Mouse (Mus musculus): ENCODE measurements around the gene Rsl24d1. TPM values are rescaled to one million over a fixed set of nuclear protein-coding genes. Genes with fewer than 3 reads are reported as not detected.
A peak's percentile ranks its signal among the peaks of the same experiment; 100 is the strongest.
"Not testable (repeated sequence)": the region's sequence is repeated elsewhere in the genome, so short reads cannot be mapped to it uniquely, and the experiment has no call there.

The Rsl24d1 gene
- total RNA-seq (2021) = 10 to 100 TPM; 53.3 to 61.1 TPM
- polyA plus RNA-seq (2012; rRNA removed) = 4.7 and 6.6 TPM in 2 replicates
- long read RNA-seq, transcript Rsl24d1-201 (6 exons, 1,543 nt) = major isoform, 34 of 36 reads
- long read RNA-seq, partial matches to known transcripts = 2 of 36 reads
- long read RNA-seq, other reads (novel, unspliced or antisense) = 0 of 36 reads

- peak; percentile 92 for DNase-seq
Observed at GRCm38 (mm10) chr9:73112919-73113906, at the start of gene Rsl24d1. Gene Rsl24d1, plus strand, starts transcription at chr9:73113426.

- peak; percentile 68 for DNase-seq
Observed at GRCm38 (mm10) chr9:73063621-73064290, 49.5 kb upstream of the Rsl24d1 start.

GRCm38 (mm10) chr9:73067086-73067485 is 46.1 kb upstream of the Rsl24d1 start:
- no peak for DNase-seq

- no peak for DNase-seq
Observed at GRCm38 (mm10) chr9:73068230-73068679, 45.0 kb upstream of the Rsl24d1 start.

GRCm38 (mm10) chr9:73068688-73069087 is 44.5 kb upstream of the Rsl24d1 start:
- DNase-seq = no peak

- DNase-seq = no peak
Observed at GRCm38 (mm10) chr9:73070971-73071659, 42.1 kb upstream of the Rsl24d1 start.

GRCm38 (mm10) chr9:73072426-73072825 is 40.8 kb upstream of the Rsl24d1 start:
- DNase-seq = no peak

- no peak for DNase-seq
Observed at GRCm38 (mm10) chr9:73073169-73073568, 40.1 kb upstream of the Rsl24d1 start.

GRCm38 (mm10) chr9:73079349-73079748 is 33.9 kb upstream of the Rsl24d1 start:
- not testable (repeated sequence) for DNase-seq

GRCm38 (mm10) chr9:73079801-73080325 is 33.4 kb upstream of the Rsl24d1 start:
- no peak for DNase-seq

GRCm38 (mm10) chr9:73082291-73083000 is 30.8 kb upstream of the Rsl24d1 start:
- DNase-seq = no peak

GRCm38 (mm10) chr9:73083956-73084355 is 29.3 kb upstream of the Rsl24d1 start:
- DNase-seq = no peak

- no peak for DNase-seq
Observed at GRCm38 (mm10) chr9:73085845-73086244, 27.4 kb upstream of the Rsl24d1 start.

- DNase-seq = no peak
Observed at GRCm38 (mm10) chr9:73087121-73087520, 26.1 kb upstream of the Rsl24d1 start.

- no peak for DNase-seq
Observed at GRCm38 (mm10) chr9:73087581-73087980, 25.6 kb upstream of the Rsl24d1 start.

GRCm38 (mm10) chr9:73089222-73089920 is 23.9 kb upstream of the Rsl24d1 start:
- no peak for DNase-seq

GRCm38 (mm10) chr9:73090121-73090520 is 23.1 kb upstream of the Rsl24d1 start:
- no peak for DNase-seq

GRCm38 (mm10) chr9:73091747-73092146 is 21.5 kb upstream of the Rsl24d1 start:
- DNase-seq = peak; percentile 43

GRCm38 (mm10) chr9:73094580-73094979 is 18.6 kb upstream of the Rsl24d1 start:
- no peak for DNase-seq

- DNase-seq = no peak
Observed at GRCm38 (mm10) chr9:73097898-73098297, 15.3 kb upstream of the Rsl24d1 start.
